Mouse (Mus musculus) small intestine, adult 2 months (tissue): ENCODE measurements around the gene Tmem86a.

Experiments
- CTCF ChIP-seq: fragments of 200-500 bp; IDR thresholded peaks from 2 replicates; pipeline ENCODE4 v1.5.1; 2012; ENCODE audit warnings: low read depth, mild to moderate bottlenecking, control low read depth, inconsistent platforms, low read length, moderate library complexity, mixed read lengths; ENCODE audit not compliant: insufficient replicate concordance, insufficient read length; ENCODE audit errors: extremely low read depth
- POLR2A ChIP-seq: fragments of 200-500 bp; IDR thresholded peaks from 2 replicates; pipeline ENCODE4 v1.6.1; 2012; ENCODE audit warnings: low read depth, mild to moderate bottlenecking, control low read depth, inconsistent platforms, low read length, moderate library complexity

DNA sequence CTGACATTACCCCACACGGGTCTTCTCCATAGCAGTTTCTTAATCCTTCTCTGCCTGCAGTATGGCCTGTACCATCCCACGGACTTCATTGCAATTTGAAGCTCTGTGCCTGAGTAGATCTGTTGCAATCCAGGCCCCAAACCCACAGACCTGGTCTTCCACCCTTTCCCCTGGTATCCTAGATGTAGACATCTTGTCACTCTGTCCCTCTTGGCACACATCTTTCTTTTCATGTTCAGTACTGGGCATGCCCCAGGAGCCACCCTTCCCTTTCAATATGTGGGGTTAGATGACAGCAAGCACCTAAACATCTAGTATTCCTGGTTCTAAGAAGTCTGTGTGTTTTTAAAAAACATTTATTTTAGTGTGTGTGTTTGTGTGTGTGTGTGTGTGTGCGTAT lies 8.7 kb upstream of the Tmem86a start:
- TF ChIP-seq CTCF = no peak
- TF ChIP-seq POLR2A = no peak
